Mouse (Mus musculus): ENCODE measurements around the gene Sertad1.

Gene Sertad1

GRCm38 (mm10) chr7:27490543-27491329, 4.0 kb downstream of the Sertad1 start:
- in situ Hi-C loops (cut with MboI; ENCODE audit: unreplicated experiment in 2 of 2), result loop anchor here in 1 of 2 experiments (10.0 kb wide), 1 partner anchor 156 kb away; the partner anchor contains the start of gene Ltbp4

GRCm38 (mm10) chr7:27491856-27492255, 5.1 kb downstream of the Sertad1 start:
- in situ Hi-C loops (cut with MboI; ENCODE audit: unreplicated experiment in 2 of 2), result loop anchor here in 1 of 2 experiments (10.0 kb wide), 1 partner anchor 157 kb away; the partner anchor contains the start of gene Ltbp4

- in situ Hi-C loops (cut with MboI; ENCODE audit: unreplicated experiment in 2 of 2), result loop anchor here in 1 of 2 experiments (10.0 kb wide), 1 partner anchor 158 kb away; the partner anchor contains the start of gene Ltbp4
These were observed 6.3 kb downstream of the Sertad1 start for GRCm38 (mm10) chr7:27493022-27493421.

GRCm38 (mm10) chr7:27493450-27493849, 6.7 kb downstream of the Sertad1 start:
- in situ Hi-C loops (cut with MboI; ENCODE audit: unreplicated experiment in 2 of 2), result loop anchor here in 1 of 2 experiments (10.0 kb wide), 1 partner anchor 159 kb away; the partner anchor contains the start of gene Ltbp4

DNA sequence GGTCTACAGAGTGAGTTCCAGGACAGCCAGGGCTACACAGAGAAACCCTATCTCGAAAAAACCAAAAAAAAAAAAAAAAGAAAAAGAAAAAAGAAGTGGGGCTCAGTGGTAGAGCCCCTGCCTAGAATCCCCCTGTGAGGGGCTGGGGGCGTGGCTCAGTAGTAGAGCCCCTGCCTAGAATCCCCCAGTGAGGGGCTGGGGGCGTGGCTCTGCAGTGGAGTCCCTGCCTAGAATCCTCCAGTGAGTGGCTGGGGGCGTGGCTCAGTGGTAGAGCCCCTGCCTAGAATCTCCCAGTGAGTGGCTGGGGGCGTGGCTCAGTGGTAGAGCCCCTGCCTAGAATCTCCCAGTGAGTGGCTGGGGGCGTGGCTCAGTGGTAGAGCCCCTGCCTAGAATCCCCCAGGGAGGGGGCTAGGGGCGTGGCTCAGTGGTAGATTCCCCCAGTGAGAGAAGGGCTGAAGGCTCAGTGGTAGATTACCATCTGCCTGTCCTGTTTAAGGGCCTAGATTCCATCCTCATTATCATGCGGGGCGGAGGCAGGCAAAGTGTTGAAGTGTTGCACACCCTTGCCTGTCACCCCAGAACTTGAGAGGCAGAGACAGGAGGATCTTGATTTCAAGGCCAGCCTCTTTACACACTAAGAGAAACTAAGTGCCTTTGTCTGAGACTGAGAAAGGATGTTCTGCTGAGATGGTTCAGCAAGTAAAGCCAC, 8.1 kb downstream of the Sertad1 start:
- in situ Hi-C loops (cut with MboI; ENCODE audit: unreplicated experiment in 2 of 2), result loop anchor here in 1 of 2 experiments (10.0 kb wide), 1 partner anchor 160 kb away; the partner anchor contains the start of gene Ltbp4

DNA sequence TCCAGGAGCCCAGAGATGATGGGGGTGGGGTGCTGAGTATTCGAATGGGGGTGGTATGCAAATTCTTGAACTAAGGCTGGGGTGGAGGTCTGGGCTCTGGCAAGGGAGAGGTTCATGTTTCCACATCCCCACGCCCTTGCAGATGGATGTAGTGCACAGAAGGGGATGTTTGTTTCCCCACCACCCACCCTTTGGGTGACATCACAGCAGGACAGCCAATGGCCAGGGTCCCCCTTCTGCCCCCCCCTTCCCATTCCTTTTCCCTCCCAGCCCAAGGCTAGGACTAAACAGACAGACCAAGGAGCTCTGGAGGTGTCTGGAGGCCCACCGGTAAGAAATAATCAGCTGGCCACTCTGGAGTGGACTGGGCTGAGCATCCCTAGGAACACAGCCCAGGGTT, 12.3 kb downstream of the Sertad1 start, which contains the start of gene Prx:
Prx (plus strand) TSS at position 289 of the 400 bp plus-strand sequence.
- in situ Hi-C loops (cut with MboI; ENCODE audit: unreplicated experiment in 2 of 2), result loop anchor here in 1 of 2 experiments (10.0 kb wide), 1 partner anchor 164 kb away; the partner anchor contains the start of gene Ltbp4

- in situ Hi-C loops (cut with MboI; ENCODE audit: unreplicated experiment in 2 of 2), result loop anchor here in 1 of 2 experiments (10.0 kb wide), 2 partner anchors 167 to 173 kb away; partner anchors contain the start of genes Ltbp4 and Map3k10
These were observed 14.9 kb downstream of the Sertad1 start for GRCm38 (mm10) chr7:27501620-27502019.

DNA sequence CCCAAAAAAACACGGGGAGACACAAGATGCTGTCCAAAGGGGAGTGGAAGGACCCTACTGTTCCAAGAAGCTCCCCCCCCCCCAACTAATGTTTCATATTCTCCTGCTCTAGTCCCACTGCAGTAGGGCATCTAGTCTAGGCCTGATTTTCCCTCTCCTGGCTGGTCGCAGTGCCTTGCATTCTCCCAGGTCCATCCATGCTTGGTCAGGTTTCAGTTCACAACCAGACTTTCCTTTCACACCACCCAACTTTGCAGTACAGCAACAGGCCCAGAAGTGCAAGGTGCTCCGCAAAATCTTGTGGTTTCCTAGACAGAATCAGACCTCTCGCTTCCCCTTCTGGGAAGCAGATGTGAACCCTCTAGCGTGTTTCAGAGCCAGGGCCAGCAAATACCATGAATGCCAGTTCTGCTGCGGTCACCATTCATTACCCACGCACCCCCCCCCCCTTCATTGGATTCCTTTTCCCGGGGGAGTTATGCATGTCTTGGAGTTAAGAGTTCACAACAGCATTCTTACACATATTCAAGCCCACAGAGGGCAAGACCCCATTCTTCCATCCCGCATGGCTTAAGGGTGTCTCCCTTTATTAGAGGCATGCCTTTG, 20.2 kb downstream of the Sertad1 start:
- in situ Hi-C loops (cut with MboI; ENCODE audit: unreplicated experiment in 2 of 2), result loop anchor here in 1 of 2 experiments (5.0 to 10.0 kb wide), 4 partner anchors 70 to 172 kb away; partner anchors contain the start of genes Akt2, Ltbp4 and Map3k10

DNA sequence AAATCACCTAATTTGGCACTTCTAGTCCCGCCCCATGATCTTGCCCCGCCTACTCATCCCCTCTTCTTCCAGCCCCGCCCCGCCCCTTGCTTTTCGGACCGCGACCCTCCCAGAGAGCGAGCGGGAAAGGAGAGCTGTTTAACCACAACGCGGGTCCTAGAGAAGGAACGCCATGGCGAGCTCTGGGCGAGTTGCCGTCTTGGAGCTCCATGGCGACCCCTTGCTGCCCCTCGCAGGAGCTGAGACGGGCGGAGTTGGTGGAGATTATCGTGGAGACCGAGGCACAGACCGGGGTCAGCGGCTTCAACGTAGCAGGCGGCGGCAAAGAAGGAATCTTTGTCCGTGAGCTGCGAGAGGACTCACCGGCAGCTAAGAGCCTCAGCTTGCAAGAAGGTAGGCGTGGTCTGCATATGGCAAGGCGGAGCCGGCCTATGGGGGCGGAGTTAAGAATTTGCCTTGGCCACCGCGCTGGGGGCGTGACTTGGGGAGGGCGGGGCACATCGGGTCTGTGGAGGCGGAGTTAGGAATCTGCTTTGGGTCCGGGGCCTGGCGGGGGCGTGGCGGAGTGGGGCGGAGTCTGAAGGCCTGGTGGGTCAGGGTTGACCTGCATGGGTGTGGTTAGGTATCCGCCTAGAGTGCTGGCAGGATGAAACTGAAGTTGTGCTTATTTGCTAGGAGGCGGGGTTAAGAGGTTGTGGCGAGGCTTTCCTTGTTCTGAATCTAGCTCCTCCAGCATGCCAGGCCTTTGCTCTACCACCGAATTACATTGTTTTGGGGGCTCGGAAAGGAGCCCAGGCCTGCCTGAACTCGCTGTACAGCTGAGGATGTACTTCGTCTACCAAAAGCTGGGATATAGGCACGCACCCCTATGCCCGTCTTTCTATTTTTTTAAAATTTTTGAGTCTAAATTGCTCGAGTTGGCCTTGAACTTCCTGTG, 21.3 kb downstream of the Sertad1 start:
- in situ Hi-C loops (cut with MboI; ENCODE audit: unreplicated experiment in 2 of 2), result loop anchor here in 1 of 2 experiments (5.0 to 10.0 kb wide), 4 partner anchors 71 to 173 kb away; partner anchors contain the start of genes Akt2, Ltbp4 and Map3k10

GRCm38 (mm10) chr7:27508648-27509005, 21.9 kb downstream of the Sertad1 start:
- in situ Hi-C loops (cut with MboI; ENCODE audit: unreplicated experiment in 2 of 2), result loop anchor here in 1 of 2 experiments (5.0 to 10.0 kb wide), 4 partner anchors 71 to 174 kb away; partner anchors contain the start of genes Akt2, Ltbp4 and Map3k10

DNA sequence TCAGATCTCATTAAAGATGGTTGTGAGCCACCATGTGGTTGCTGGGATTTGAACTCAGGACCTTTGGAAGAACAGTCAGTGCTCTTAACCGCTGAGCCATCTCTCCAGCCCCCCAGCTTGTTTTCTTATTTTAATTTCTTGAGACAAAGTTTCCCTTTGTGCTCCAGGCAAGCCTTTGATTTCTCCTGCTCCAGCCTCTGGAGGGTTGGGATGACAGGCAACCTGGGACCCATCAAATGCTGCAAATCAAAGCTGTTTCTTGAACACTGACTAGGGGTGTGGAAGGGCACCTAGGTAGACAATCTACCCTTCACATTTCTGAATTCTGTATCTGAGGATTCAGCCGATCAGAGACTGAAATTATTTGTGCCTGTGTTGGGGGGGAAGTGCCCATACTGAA, 24.1 kb downstream of the Sertad1 start:
- in situ Hi-C loops (cut with MboI; ENCODE audit: unreplicated experiment in 2 of 2), result no loop called here

DNA sequence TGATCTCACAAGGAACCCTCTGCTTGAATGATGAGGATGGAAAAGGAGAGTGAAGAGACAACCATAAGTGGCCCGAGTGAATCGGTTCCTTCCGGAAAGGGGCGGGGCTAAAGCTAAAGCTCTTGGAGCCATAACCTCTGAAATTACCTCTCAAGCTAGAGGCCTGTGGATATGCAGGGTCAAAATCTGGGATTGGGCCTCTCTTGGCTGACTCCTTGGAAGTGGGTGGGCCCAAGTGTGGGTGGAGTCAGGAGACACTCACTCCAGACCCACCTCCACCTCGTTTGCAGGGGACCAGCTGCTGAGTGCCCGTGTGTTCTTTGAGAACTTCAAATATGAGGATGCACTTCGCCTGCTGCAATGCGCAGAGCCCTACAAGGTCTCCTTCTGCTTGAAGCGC, 28.3 kb downstream of the Sertad1 start:
- in situ Hi-C loops (cut with MboI; ENCODE audit: unreplicated experiment in 2 of 2), result no loop called here

DNA sequence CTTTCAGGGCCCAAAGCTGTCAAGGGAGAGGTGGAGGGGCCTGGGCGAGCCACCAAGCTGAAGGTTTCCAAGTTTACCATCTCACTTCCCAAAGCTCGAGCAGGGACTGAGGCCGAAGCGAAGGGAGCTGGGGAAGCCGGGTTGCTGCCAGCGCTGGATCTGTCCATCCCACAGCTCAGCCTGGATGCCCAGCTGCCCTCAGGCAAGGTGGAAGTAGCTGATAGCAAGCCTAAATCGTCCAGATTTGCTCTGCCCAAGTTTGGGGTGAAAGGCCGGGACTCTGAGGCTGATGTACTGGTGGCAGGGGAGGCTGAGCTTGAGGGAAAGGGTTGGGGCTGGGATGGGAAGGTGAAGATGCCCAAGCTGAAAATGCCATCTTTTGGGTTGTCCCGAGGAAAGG, 31.6 kb downstream of the Sertad1 start:
- in situ Hi-C loops (cut with MboI; ENCODE audit: unreplicated experiment in 2 of 2), result no loop called here

GRCm38 (mm10) chr7:27520104-27520503, 33.4 kb downstream of the Sertad1 start:
- in situ Hi-C loops (cut with MboI; ENCODE audit: unreplicated experiment in 2 of 2), result loop anchor here (10.0 kb wide), 2 partner anchors 85 to 175 kb away; no protein-coding TSS in a partner anchor

GRCm38 (mm10) chr7:27520599-27520998, 33.9 kb downstream of the Sertad1 start:
- in situ Hi-C loops (cut with MboI; ENCODE audit: unreplicated experiment in 2 of 2), result loop anchor here (10.0 kb wide), 2 partner anchors 86 to 176 kb away; no protein-coding TSS in a partner anchor

DNA sequence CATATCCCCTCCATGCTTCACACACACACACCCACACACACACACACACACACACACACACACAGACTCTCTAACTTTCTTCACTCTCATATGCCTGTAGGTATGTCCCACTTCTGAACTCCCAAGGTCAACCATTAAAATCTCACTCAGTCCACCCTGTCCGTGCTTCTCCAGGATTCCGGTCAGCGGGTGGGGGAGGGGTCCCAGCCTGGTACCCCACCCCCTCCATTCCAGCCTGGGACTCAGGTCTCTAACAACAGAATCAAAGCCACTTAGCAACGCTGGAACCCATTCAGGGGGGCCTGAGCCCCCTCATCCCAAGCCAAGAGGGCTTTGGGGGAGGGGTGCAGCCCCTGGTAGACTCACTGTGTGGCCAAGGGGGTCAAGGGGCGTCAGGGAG, 36.3 kb downstream of the Sertad1 start, which contains the start of gene Hipk4:
Hipk4 (plus strand) TSS at position 301 of the 400 bp plus-strand sequence.
- in situ Hi-C loops (cut with MboI; ENCODE audit: unreplicated experiment in 2 of 2), result loop anchor here (10.0 kb wide), 2 partner anchors 88 to 178 kb away; no protein-coding TSS in a partner anchor

- in situ Hi-C loops (cut with MboI; ENCODE audit: unreplicated experiment in 2 of 2), result loop anchor here (10.0 kb wide), 2 partner anchors 89 to 179 kb away; no protein-coding TSS in a partner anchor
These were observed 37.1 kb downstream of the Sertad1 start for GRCm38 (mm10) chr7:27523805-27524204.

DNA sequence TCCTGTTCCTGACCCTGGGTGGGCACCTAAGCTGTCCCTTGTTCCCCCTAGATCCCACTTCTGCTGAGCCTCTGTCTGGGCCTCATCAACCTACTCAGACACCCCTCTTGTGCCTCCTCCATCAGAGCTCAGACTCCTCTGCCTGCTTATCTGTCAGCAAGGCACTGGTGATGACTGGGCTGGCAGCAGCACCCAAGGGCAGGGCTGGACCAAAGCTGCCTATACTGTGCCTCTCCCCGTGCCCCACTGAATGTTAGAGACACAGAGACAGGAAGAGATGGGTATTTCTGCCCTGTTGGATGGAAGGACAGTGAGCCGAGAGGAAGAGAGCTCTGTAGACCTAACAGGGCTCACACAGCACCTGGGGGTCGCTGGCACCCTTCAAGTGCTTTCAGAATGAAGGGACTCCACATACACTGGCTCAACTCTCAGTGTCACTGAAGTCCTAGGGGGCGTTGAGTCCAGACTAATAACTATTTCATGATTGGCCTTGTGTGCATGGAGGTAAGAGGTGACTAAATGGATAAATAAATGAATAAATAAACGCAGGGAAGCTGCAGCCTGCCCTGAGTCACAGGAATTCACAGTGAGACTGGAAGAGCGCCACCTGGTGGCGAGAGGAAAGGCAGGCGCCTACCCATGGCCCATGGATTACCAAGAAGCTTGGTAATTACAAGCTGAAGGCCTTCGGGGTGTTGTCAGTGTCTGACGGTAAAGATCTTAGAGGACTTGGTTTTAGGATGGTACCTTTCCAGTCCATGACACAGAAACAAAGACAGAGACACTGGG, 39.5 kb downstream of the Sertad1 start:
- in situ Hi-C loops (cut with MboI; ENCODE audit: unreplicated experiment in 2 of 2), result loop anchor here (5.0 to 10.0 kb wide), 3 partner anchors 91 to 189 kb away; partner anchors contain the start of gene Ltbp4 (in 1 of the 2)
